Mouse (Mus musculus): ENCODE data around the gene Necap2.

Gene Necap2

DNA sequence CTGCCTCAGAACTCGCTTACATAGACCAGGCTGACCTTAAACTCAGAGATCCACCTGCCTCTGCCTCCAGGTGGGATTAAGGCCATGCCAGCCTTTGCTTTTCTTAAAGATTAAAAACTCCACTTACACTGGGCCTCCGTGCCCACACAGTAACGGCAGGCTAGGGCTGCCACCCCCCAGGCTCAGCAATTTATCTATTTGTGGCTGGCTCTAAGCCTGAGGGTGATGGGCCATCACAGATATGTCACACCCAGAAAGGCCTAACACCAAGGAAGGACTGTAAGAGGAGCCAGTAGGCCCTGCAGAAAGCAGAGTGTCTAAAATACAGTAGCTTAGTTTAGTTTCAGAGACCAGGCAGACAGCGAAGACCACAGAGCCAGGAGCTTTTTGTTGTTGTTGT is 4.0 kb downstream of the Necap2 start:
- DNase-seq (ENCODE audit: extremely low read depth, low read depth): no peak

DNA sequence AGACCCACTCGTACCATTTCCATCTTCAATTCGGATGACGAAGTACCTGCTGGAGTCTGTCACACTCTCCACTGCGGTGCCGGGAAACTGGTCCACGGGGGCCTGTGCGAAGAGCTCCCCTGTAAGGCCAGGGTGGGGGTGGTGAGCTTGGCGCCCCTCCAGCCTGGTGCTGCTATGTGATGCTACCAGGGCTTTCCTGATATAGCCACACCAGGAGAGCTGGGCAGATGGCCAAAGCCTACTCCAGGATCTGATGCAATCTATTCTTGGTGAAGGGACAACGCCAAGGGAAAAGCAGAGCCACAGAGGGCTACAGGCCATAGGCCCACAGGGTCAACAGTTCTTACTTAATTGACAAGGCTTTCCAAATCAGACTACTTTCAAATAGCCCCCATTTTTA is 4.5 kb downstream of the Necap2 start:
- DNase-seq (ENCODE audit: extremely low read depth, low read depth): no peak

DNA sequence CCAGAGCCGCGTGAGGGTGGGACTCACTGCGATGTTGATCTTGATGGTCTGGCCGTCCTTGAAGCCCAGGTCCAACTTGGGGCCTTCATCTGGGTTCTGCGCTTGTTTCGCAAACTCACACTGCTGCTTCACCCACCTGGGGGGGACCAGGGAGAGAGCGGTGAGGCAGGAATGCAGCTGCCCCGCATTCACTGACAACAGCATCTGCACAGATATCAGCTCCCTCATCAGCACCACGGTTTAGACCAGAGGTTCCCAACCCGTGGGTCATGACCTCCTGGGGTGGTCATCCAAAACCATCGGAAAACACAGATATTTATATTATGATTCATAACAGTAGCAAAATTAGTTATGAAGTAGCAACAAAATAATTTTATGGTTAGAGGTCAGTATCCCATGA is 5.7 kb downstream of the Necap2 start:
- DNase-seq (ENCODE audit: extremely low read depth, low read depth): no peak

- DNase-seq (ENCODE audit: extremely low read depth, low read depth): no peak
Measured at GRCm38 (mm10) chr4:141069731-141070130, 8.4 kb downstream of the Necap2 start.

DNA sequence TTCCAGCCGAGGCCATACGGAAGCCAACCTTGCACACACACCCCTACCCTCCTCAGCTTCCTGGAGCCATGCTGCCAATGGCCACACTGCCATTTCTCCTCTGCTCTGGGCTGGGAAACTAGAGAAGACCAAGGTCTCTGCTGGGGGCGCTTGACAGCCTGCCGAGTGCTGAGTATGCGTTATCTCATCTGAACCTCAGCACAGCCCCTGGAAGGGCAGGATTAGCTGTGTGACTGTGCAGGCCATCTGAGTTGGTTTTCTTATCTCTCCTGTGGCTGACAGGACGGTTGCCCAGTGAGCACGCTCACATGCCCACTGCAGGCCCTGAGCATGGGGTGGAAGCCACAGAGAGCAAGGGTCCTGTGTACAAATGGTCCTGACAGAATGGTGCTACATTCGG is 9.5 kb downstream of the Necap2 start:
- DNase-seq (ENCODE audit: extremely low read depth, low read depth): no peak

- no peak for DNase-seq (ENCODE audit: extremely low read depth, low read depth)
Measured at GRCm38 (mm10) chr4:141067516-141068046, 10.6 kb downstream of the Necap2 start.

DNA sequence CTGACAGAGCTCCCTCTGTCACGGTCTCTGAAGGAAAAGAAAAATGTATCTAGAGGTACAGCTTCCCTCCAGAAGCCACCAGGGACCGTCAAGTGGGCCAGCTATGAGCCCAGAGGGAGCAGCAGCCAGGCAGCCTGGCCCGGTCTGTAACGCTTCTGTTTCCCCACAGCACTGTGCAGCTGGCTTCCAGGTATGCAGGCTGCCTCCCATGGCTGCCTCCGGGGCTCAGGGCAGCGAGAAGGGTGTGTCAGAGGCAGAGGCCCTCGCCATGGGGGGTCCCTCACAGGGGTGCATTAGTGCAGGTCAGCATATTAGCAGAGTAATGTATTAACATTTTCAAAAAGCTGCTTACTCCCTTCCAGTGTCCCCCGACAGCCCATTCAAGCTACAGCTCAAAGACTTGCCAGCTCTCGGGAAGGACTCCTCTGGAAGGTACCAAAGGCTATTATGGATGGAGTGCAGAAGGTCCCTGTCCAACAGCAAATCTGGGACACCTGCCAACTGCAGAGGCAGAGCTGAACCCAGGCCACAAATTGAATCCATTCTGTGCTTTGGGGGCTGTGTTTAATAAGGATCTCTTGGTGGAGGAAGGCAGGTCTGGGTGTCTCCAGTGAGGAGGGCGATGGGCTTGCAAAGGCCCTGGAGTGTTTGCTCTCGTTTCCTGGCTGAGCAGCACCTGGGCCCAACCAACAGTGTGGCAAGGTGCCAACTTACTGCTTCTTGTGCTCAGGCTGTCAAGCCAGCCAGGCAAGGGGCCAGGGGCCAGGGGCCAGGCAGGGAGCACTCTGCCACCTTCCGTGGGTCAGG is 11.2 kb downstream of the Necap2 start:
- DNase-seq (ENCODE audit: extremely low read depth, low read depth): no peak

GRCm38 (mm10) chr4:141065123-141065522 is 13.0 kb downstream of the Necap2 start:
- DNase-seq (ENCODE audit: extremely low read depth, low read depth): peak; percentile 79

GRCm38 (mm10) chr4:141064104-141064659 is 14.0 kb downstream of the Necap2 start:
- DNase-seq (ENCODE audit: extremely low read depth, low read depth): no peak

DNA sequence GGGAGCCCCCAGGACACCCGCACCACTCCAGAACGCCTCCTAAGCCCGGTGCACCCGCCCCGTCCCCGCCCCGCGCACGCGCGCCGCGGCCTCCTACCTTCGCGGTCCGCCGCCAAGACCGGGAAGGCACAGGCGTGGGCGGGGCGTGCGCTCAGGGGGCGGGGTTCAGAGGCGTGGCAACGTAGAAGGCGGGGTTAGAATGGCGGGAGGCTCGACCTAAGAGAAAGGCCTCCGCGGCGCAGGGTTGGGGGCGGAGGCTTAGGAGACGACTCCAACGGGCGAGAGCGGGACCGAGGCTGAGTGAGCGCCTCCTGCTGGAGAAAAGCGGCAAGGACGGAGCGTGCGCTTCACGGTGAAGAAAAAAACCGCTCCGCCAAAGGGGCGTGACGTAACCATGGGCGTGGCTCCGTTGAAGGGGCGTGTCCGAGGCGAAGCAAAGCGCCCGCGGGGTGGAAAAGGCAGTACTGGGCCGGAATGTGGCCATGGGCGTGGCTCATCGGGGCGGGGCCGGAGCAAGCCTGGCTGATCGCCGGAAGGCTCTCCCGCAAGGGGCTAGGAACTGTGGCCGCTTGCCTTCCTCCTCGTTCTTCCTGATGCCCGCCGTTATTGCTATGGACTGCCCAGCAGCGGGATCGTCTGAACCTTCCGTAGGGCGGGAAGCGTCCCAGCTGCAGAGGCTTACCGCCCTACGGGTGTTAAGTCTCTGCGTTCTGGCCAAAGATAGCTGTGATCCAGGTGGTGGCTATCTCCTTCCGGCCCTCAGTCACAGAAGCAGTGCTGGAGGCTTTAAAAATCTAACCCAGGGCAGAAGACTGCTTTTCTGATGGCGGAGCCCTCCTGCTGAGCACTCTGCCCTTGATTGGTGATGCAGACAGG is 17.5 kb downstream of the Necap2 start, which contains the start of gene Crocc:
Gene Crocc, minus strand, starts transcription at position 125 of the 876 bp plus-strand sequence.
- DNase-seq (ENCODE audit: extremely low read depth, low read depth): peak; percentile 87

GRCm38 (mm10) chr4:141059616-141060425 is 18.3 kb downstream of the Necap2 start:
- DNase-seq (ENCODE audit: extremely low read depth, low read depth): no peak

- DNase-seq (ENCODE audit: extremely low read depth, low read depth): no peak
Measured at GRCm38 (mm10) chr4:141058835-141059234, 19.3 kb downstream of the Necap2 start.

DNA sequence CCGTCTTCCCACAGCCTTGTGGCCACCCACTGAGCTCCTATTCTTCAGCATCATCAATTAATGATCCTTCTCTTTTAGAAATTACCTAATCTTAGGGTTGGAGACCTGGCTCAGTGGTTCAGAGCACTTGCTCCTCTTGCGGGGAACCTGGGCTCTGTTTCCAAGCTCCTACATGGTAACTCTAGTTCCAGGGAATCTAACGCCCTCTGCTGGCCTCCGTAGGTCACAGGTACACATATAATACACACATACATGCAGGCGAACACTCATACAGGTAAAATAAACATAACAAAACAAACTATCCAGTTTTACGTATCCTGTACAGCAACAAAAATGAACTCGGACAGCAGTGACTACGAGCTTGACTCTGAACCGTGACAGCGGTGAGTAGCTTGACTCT is 21.2 kb downstream of the Necap2 start:
- no peak for DNase-seq (ENCODE audit: extremely low read depth, low read depth)

- DNase-seq (ENCODE audit: extremely low read depth, low read depth): no peak
Measured at GRCm38 (mm10) chr4:141053568-141054161, 24.5 kb downstream of the Necap2 start.

- no peak for DNase-seq (ENCODE audit: extremely low read depth, low read depth)
Measured at GRCm38 (mm10) chr4:141053138-141053537, 25.0 kb downstream of the Necap2 start.

GRCm38 (mm10) chr4:141052442-141052841 is 25.7 kb downstream of the Necap2 start:
- no peak for DNase-seq (ENCODE audit: extremely low read depth, low read depth)

DNA sequence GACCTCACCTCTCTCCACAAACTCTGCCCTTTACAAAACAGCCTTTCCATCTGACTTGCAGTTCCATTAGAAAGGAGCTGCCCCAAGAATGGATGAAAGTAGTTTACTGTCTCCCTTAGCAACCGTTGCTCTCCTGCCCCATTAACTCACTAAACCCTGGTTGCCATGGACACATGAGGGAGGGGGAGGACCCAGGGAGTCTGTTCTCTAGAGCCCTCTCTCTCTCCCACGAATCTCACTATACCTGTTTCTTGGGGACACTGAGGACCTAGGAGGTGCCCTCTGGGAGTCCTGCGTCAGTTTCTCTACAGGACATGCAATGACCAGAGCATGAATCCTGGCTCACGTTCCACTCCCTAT is 28.7 kb downstream of the Necap2 start:
- no peak for DNase-seq (ENCODE audit: extremely low read depth, low read depth)

DNA sequence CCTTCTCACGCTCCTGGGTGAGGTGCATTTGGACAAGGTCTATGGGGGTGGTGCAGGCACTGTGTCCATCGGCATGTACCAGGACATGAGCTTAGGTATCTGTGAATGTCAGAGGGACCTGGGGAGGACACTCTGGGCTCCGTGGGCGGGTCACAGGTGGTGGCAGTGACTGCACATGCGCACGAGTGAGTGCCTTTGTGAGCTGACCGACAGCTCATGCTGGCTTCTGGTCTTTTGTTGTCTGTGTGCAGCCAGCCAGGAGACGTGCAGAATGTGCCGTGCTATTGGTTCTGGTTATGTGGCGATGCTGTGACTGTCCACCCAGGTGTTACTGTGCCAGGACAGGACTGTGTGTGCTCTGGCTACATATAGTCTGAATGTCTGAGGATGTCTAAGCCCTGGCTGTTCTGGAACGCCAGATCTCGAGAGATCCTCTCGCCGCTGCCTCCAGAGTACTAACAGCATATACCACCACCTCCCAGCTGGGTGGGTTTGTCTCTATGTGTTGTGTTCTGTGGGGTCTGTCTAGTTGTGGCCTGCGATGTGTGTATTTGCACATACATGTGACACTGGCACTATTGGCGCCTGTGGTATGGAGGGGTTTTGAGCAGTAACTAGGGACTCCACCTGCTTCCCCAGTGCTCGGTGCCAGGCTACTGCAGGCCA is 29.2 kb downstream of the Necap2 start:
- DNase-seq (ENCODE audit: extremely low read depth, low read depth): no peak

DNA sequence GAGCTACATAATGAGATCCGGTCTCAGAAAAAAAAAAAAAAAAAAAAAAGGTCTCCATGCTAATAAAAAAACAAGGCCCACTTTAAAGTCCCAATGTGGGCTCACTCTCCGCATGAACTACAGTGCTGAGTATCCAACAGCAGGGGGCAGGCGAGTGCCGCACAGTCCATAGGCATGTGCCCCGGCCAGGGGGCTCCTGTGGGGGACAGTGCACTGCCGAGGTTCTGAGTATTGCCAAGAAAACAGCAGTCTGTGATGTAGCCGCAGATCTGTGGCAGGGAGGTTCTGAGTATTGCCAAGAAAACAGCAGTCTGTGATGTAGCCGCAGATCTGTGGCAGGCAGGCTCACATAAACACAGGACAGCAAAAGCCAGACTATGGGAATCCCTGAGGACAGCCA is 33.3 kb downstream of the Necap2 start:
- peak; percentile 29 for DNase-seq (ENCODE audit: extremely low read depth, low read depth)

DNA sequence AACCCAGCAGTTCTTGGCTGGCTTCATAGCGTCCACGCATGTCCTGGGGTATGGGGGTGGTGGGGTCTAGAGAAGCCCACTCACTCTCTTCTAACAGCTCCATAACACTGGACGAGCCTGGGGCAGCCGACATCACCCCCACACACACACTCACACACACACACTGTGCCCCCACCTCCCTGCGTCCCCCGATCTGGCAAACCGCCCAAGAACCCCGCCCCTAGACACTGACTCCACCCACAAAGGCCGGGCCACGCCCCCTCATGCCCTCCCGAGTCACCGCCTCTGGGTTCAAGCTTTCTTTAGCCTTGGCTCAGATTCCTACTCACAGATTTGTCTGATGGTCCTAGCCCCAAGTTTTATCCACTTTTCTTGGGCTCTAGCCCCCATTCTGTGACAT is 37.0 kb downstream of the Necap2 start:
- DNase-seq (ENCODE audit: extremely low read depth, low read depth): no peak
